In genomic region chr4:97611251-97611847, GRCm38 (mm10) we compare ENCODE assay signal across 9 mouse cellular contexts.
A peak's percentile ranks its signal among the peaks of the same experiment; 100 is the strongest.
DNase-seq lines count a peak whose midpoint lies in the region; ATAC-seq and TF ChIP-seq lines count a peak whose summit lies in the region.
"Had no signal": no experiment of that assay in that cellular context is flagged by ENCODE, and none has a peak within 500 bp of the region (broad histone marks: within the 10 kb centered on the region; RNA-seq: fewer than 3 reads in every experiment).

No protein-coding gene starts in this region.

- peak; percentile 56 for DNase-seq in midbrain, embryonic 14.5 days
- no peak for DNase-seq in midbrain, embryonic 10.5 days (ENCODE audit: low spot score)
- DNase-seq in left cerebral cortex, postnatal 10 days (ENCODE audit: extremely low spot score in 1 of 2, low spot score in 2 of 2), result peak; percentile 66 to 71
- DNase-seq in right cerebral cortex, adult 2 months (ENCODE audit: low spot score in 2 of 2), result peak; percentile 43 to 46
- DNase-seq in kidney, adult 2 months, result no peak
- DNase-seq in thymus, postnatal 4 days, result no peak

- 0 out of 2 replicates have a peak, but pooled peaks have one; percentile 59 for ATAC-seq in midbrain, embryonic 14.5 days (ENCODE audit: low FRiP score, low TSS enrichment)
- ATAC-seq in forebrain, embryonic 13.5 days, result peak; percentile 79
- ATAC-seq in heart, embryonic 14.5 days (ENCODE audit: insufficient number of reproducible peaks, insufficient read depth, low FRiP score, low read depth), result peak; percentile 66

- H3K36me3 ChIP-seq in midbrain, embryonic 14.5 days (ENCODE audit: control insufficient read depth, insufficient read depth, low read length), result no peaks in the 10 kb centered on the region
- H3K36me3 ChIP-seq in midbrain, embryonic 10.5 days, result no peaks in the 10 kb centered on the region
- H3K36me3 ChIP-seq in forebrain, embryonic 13.5 days (ENCODE audit: poor library complexity, severe bottlenecking), result no peaks in the 10 kb centered on the region
- H3K36me3 ChIP-seq in heart, embryonic 14.5 days (ENCODE audit: control insufficient read depth, insufficient read depth, low read length), result no peaks in the 10 kb centered on the region
- H3K36me3 ChIP-seq in kidney, adult 2 months (ENCODE audit: control insufficient read depth, insufficient read depth, low read length), result no peaks in the 10 kb centered on the region
- H3K36me3 ChIP-seq: neural tube, embryonic 12.5 days had no signal

- no peak overlapping the region for H3K4me2 ChIP-seq in midbrain, embryonic 14.5 days (ENCODE audit: low read length)
- H3K4me2 ChIP-seq in forebrain, embryonic 13.5 days, result peak overlapping the region; percentile 32
- H3K4me2 ChIP-seq in heart, embryonic 14.5 days (ENCODE audit: low read length), result 0 out of 2 replicates have a peak overlapping the region, but pooled peaks have one; percentile 10
- H3K4me2 ChIP-seq: neural tube, embryonic 12.5 days had no signal

- peaks cover 11% of the 10 kb centered on the region for H3K4me1 ChIP-seq in midbrain, embryonic 14.5 days (ENCODE audit: control insufficient read depth, insufficient read depth, low read length)
- H3K4me1 ChIP-seq in midbrain, embryonic 10.5 days, result peaks cover 39% of the 10 kb centered on the region
- peaks cover 61% of the 10 kb centered on the region for H3K4me1 ChIP-seq in forebrain, embryonic 13.5 days
- peaks cover 13 to 21% of the 10 kb centered on the region in 2 experiments for H3K4me1 ChIP-seq in heart, embryonic 14.5 days (ENCODE audit: control insufficient read depth in 2 of 2, insufficient read depth in 2 of 2, low read length in 2 of 2)
- no peaks in the 10 kb centered on the region for H3K4me1 ChIP-seq in kidney, adult 2 months (ENCODE audit: control insufficient read depth, insufficient read depth, low read length)

- no peaks in the 10 kb centered on the region for H3K9me3 ChIP-seq in midbrain, embryonic 14.5 days (ENCODE audit: control insufficient read depth, low read length)
- H3K9me3 ChIP-seq in midbrain, embryonic 10.5 days (replicated peaks), result no peaks in the 10 kb centered on the region
- no peaks in the 10 kb centered on the region for H3K9me3 ChIP-seq in forebrain, embryonic 13.5 days (replicated peaks)
- no peaks in the 10 kb centered on the region for H3K9me3 ChIP-seq in heart, embryonic 14.5 days (ENCODE audit: control insufficient read depth, low read length)
- H3K9me3 ChIP-seq: neural tube, embryonic 12.5 days had no signal

- peak overlapping the region; percentile 58 for H3K27ac ChIP-seq in midbrain, embryonic 14.5 days (replicated peaks; ENCODE audit: low read depth, low read length)
- H3K27ac ChIP-seq in midbrain, embryonic 10.5 days (replicated peaks), result no peak overlapping the region
- H3K27ac ChIP-seq in forebrain, embryonic 13.5 days, result peak overlapping the region; percentile 96
- H3K27ac ChIP-seq in heart, embryonic 14.5 days (replicated peaks in 1 of 2; ENCODE audit: control insufficient read depth in 1 of 2, insufficient read depth in 1 of 2, low read depth in 2 of 2, low read length in 2 of 2), result peak overlapping the region; percentile 47 to 51
- no peak overlapping the region for H3K27ac ChIP-seq in kidney, adult 2 months (ENCODE audit: insufficient read depth, low read depth, low read length)
- H3K27ac ChIP-seq: neural tube, embryonic 12.5 days had no signal

- no peaks in the 10 kb centered on the region for H3K27me3 ChIP-seq in midbrain, embryonic 14.5 days (ENCODE audit: control insufficient read depth, insufficient read depth, low read length)
- peaks cover 12% of the 10 kb centered on the region; the same call in 1 of the 2 replicates for H3K27me3 ChIP-seq in midbrain, embryonic 10.5 days (ENCODE audit: low read depth, poor library complexity, severe bottlenecking)
- H3K27me3 ChIP-seq in forebrain, embryonic 13.5 days, result no peaks in the 10 kb centered on the region
- no peaks in the 10 kb centered on the region for H3K27me3 ChIP-seq in heart, embryonic 14.5 days (ENCODE audit: control insufficient read depth, insufficient read depth, low read length)
- no peaks in the 10 kb centered on the region for H3K27me3 ChIP-seq in kidney, adult 2 months (replicated peaks; ENCODE audit: control insufficient read depth, insufficient read depth, low read length)
- H3K27me3 ChIP-seq: neural tube, embryonic 12.5 days had no signal

- WGBS in midbrain, embryonic 14.5 days, result 71% methylated on average over 11 of the region's 11 CpGs
- 82% methylated on average over 11 of the region's 11 CpGs for WGBS in midbrain, embryonic 10.5 days
- WGBS in forebrain, embryonic 13.5 days, result 42% methylated on average over 11 of the region's 11 CpGs
- WGBS in heart, embryonic 14.5 days, result 48% methylated on average over 11 of the region's 11 CpGs
- WGBS in kidney, adult 2 months, result 67% methylated on average over 11 of the region's 11 CpGs

- no peak for TF ChIP-seq POLR2A in kidney, adult 2 months (IDR thresholded peaks at IDR 0.05; ENCODE audit: low read depth, low read length)

- H3K9ac ChIP-seq in midbrain, embryonic 14.5 days (replicated peaks; ENCODE audit: low read length), result no peak overlapping the region
- peak overlapping the region; percentile 27; the same call in 1 of the 2 replicates for H3K9ac ChIP-seq in forebrain, embryonic 13.5 days
- no peak overlapping the region for H3K9ac ChIP-seq in heart, embryonic 14.5 days (ENCODE audit: low read length)
- H3K9ac ChIP-seq: neural tube, embryonic 12.5 days had no signal

- intact Hi-C loops in left cerebral cortex, postnatal 10 days (cut with DNase I), result no loop called here

- no peak for TF ChIP-seq CTCF in kidney, adult 2 months (conservative IDR thresholded peaks at IDR 0.05; ENCODE audit: insufficient read depth, insufficient read length, low read depth, low read length)

- no peak overlapping the region for H3K4me3 ChIP-seq in midbrain, embryonic 14.5 days (replicated peaks; ENCODE audit: low read depth, low read length)
- H3K4me3 ChIP-seq in midbrain, embryonic 10.5 days, result no peak overlapping the region
- no peak overlapping the region for H3K4me3 ChIP-seq in forebrain, embryonic 13.5 days
- no peak overlapping the region for H3K4me3 ChIP-seq in heart, embryonic 14.5 days (ENCODE audit: control insufficient read depth in 1 of 2, insufficient read depth in 1 of 2, low read depth in 1 of 2, low read length in 2 of 2)
- no peak overlapping the region for H3K4me3 ChIP-seq in kidney, adult 2 months (ENCODE audit: insufficient read depth, low read depth, low read length)
- H3K4me3 ChIP-seq: neural tube, embryonic 12.5 days had no signal

Comparison
In these comparisons a context has a peak if more than half of its experiments do, and no peak if none do; other contexts are left out.
1. DNase-seq: peak in midbrain, embryonic 14.5 days (single experiment), left cerebral cortex, postnatal 10 days (2 of 2) and right cerebral cortex, adult 2 months (2 of 2); none in midbrain, embryonic 10.5 days (single experiment), kidney, adult 2 months (single experiment) and thymus, postnatal 4 days (single experiment).
2. H3K27ac ChIP-seq: peak in midbrain, embryonic 14.5 days (single experiment), forebrain, embryonic 13.5 days (single experiment) and heart, embryonic 14.5 days (2 of 2); none in midbrain, embryonic 10.5 days (single experiment) and kidney, adult 2 months (single experiment).
3. Peak in every context shown above with its lines, with median percentiles within 50 percentile points of each other: ATAC-seq.